Mouse (Mus musculus) lung, postnatal 0 days (tissue): Measurements from ENCODE around the gene Cdc25a. TPM values are rescaled to one million over a fixed set of nuclear protein-coding genes. Genes with fewer than 3 reads are reported as not detected.

Source experiments
- ATAC-seq: fragments of 200-750 bp; cut with Nextera tagmentation; 2 replicates; pipeline ENCODE4 v1.8.0; 2017; ENCODE audit warnings: moderate library complexity
- DNase-seq: peaks from one replicate; pipeline ENCODE4 v3.0.0-alpha.2; 2016; ENCODE audit warnings: low spot score
- H3K27ac ChIP-seq: fragments of 300-500 bp; sonication (generic); 2 replicates; pipeline ENCODE4 v1.5.1; 2014; ENCODE audit warnings: antibody characterized with exemption, mild to moderate bottlenecking, low read length, mixed read lengths
- H3K27me3 ChIP-seq: fragments of 300-500 bp; sonication (generic); replicated peaks from 2 replicates; pipeline ENCODE4 v1.6.1; 2014; ENCODE audit warnings: low read length, mixed read lengths; ENCODE audit not compliant: insufficient read depth
- H3K36me3 ChIP-seq: fragments of 300-500 bp; sonication (generic); 2 replicates; pipeline ENCODE4 v1.6.1; 2014; ENCODE audit warnings: low read length, mixed read lengths; ENCODE audit not compliant: insufficient read depth
- H3K4me1 ChIP-seq: fragments of 300-500 bp; sonication (generic); 2 replicates; pipeline ENCODE4 v1.6.1; 2014; ENCODE audit warnings: antibody characterized with exemption, low read depth, low read length, mixed read lengths; ENCODE audit not compliant: insufficient read depth
- H3K4me2 ChIP-seq: fragments of 300-500 bp; sonication (generic); replicated peaks from 2 replicates; pipeline ENCODE4 v1.6.1; 2014; ENCODE audit warnings: low read depth, mild to moderate bottlenecking, low read length, moderate library complexity, mixed read lengths
- H3K4me3 ChIP-seq: fragments of 300-500 bp; sonication (generic); 2 replicates; pipeline ENCODE4 v1.5.1; 2014; ENCODE audit warnings: low read depth, low read length
- H3K9ac ChIP-seq: fragments of 300-500 bp; sonication (generic); replicated peaks from 2 replicates; pipeline ENCODE4 v1.6.1; 2014; ENCODE audit warnings: low read depth, mild to moderate bottlenecking
- H3K9me3 ChIP-seq: fragments of 300-500 bp; sonication (generic); 2 replicates; pipeline ENCODE4 v1.6.1; 2016; ENCODE audit warnings: low read length, mixed read lengths
- CTCF ChIP-seq: IDR thresholded peaks from 2 replicates; pipeline ENCODE4 v1.5.1; 2016; ENCODE audit warnings: antibody characterized with exemption, mild to moderate bottlenecking
- EP300 ChIP-seq: IDR thresholded peaks from 2 replicates; pipeline ENCODE4 v1.6.1; 2016; ENCODE audit warnings: antibody characterized with exemption, mild to moderate bottlenecking, control low read depth
- WGBS: fragments of 180-500 bp; shearing (Covaris S2); extraction: QIAGEN DNeasy Blood & Tissue Kit; methylation state at CpG from one replicate; pipeline ENCODE4 v1.1.7; 2014; 5-methylcytosine and 5-hydroxymethylcytosine counted together
- polyA plus RNA-seq: library from polyadenylated mRNA; unstranded; fragments of >200 nt; fragmentation: Nextera tagmentation; extraction: Ambion mirVana; gene quantifications from 2 replicates; pipeline ENCODE4 v1.2.1, GENCODE M21; 2015

Cdc25a gene
- polyA plus RNA-seq, 1 experiment from 2014 or later, result 7.1 TPM

GRCm38 (mm10) chr9:109898027-109898426 lies 22.6 kb downstream of the Cdc25a start:
- H3K9ac ChIP-seq, result no peak overlapping the region
- no peak overlapping the region for H3K27ac ChIP-seq
- no peak overlapping the region for H3K4me2 ChIP-seq
- H3K9me3 ChIP-seq, result no peaks in the 10 kb centered on the region
- H3K27me3 ChIP-seq, result no peaks in the 10 kb centered on the region
- DNase-seq (peak; percentile 30), ATAC-seq (peak; percentile 9; the same call in 1 of the 2 replicates)
- H3K4me3 ChIP-seq, result no peak overlapping the region
- 35% methylated on average over 2 of the region's 2 CpGs for WGBS
- TF ChIP-seq EP300, result no peak
- no peak for TF ChIP-seq CTCF
- no peaks in the 10 kb centered on the region for H3K4me1 ChIP-seq
- no peaks in the 10 kb centered on the region for H3K36me3 ChIP-seq

GRCm38 (mm10) chr9:109899361-109899760 lies 24.0 kb downstream of the Cdc25a start:
- H3K4me3 ChIP-seq, result no peak overlapping the region
- H3K36me3 ChIP-seq, result no peaks in the 10 kb centered on the region
- no peak overlapping the region for H3K4me2 ChIP-seq
- no peak overlapping the region for H3K9ac ChIP-seq
- no peaks in the 10 kb centered on the region for H3K4me1 ChIP-seq
- no peaks in the 10 kb centered on the region for H3K27me3 ChIP-seq
- H3K27ac ChIP-seq, result peak overlapping the region; percentile 63
- TF ChIP-seq EP300, result no peak
- no peak for TF ChIP-seq CTCF
- DNase-seq (peak; percentile 41), ATAC-seq (peak; percentile 14; the same call in 1 of the 2 replicates)
- 29% methylated on average over 7 of the region's 15 CpGs for WGBS
- H3K9me3 ChIP-seq, result no peaks in the 10 kb centered on the region

GRCm38 (mm10) chr9:109899774-109900173 lies 24.4 kb downstream of the Cdc25a start:
- TF ChIP-seq EP300 (0 out of 2 replicates have a peak, but pooled peaks have one; percentile 23), CTCF (no peak)
- H3K27ac ChIP-seq, result peak overlapping the region; percentile 63
- no peak overlapping the region for H3K9ac ChIP-seq
- no peak overlapping the region for H3K4me3 ChIP-seq
- no peaks in the 10 kb centered on the region for H3K9me3 ChIP-seq
- no peaks in the 10 kb centered on the region for H3K27me3 ChIP-seq
- WGBS, result 39% methylated on average over 8 of the region's 8 CpGs
- no peaks in the 10 kb centered on the region for H3K36me3 ChIP-seq
- no peak overlapping the region for H3K4me2 ChIP-seq
- ATAC-seq, result peak; percentile 30
- DNase-seq, result peak; percentile 31
- H3K4me1 ChIP-seq, result no peaks in the 10 kb centered on the region

- DNase-seq (peak; percentile 12), ATAC-seq (peak; percentile 44; the same call in 1 of the 2 replicates)
- Histone ChIP-seq H3K27me3 (no peaks in the 10 kb centered on the region), H3K4me3 (no peak overlapping the region), H3K4me2 (no peak overlapping the region), H3K9me3 (no peaks in the 10 kb centered on the region), H3K36me3 (no peaks in the 10 kb centered on the region), H3K9ac (no peak overlapping the region), H3K27ac (no peak overlapping the region), H3K4me1 (no peaks in the 10 kb centered on the region)
- TF ChIP-seq EP300, result no peak
- no peak for TF ChIP-seq CTCF
- 62% methylated on average over 3 of the region's 3 CpGs for WGBS
These were observed 25.2 kb downstream of the Cdc25a start for GRCm38 (mm10) chr9:109900604-109901003.

- Histone ChIP-seq H3K27me3 (no peaks in the 10 kb centered on the region), H3K9me3 (no peaks in the 10 kb centered on the region), H3K4me1 (no peaks in the 10 kb centered on the region), H3K36me3 (no peaks in the 10 kb centered on the region), H3K4me3 (no peak overlapping the region), H3K27ac (no peak overlapping the region), H3K4me2 (no peak overlapping the region), H3K9ac (no peak overlapping the region)
- TF ChIP-seq EP300, result no peak
- TF ChIP-seq CTCF, result no peak
- no peak for ATAC-seq
- 57% methylated on average over 4 of the region's 4 CpGs for WGBS
- no peak for DNase-seq
These were observed 26.9 kb downstream of the Cdc25a start for GRCm38 (mm10) chr9:109902246-109902645.

GRCm38 (mm10) chr9:109902740-109903139 lies 27.4 kb downstream of the Cdc25a start:
- no peaks in the 10 kb centered on the region for H3K4me1 ChIP-seq
- H3K4me2 ChIP-seq, result no peak overlapping the region
- H3K9me3 ChIP-seq, result no peaks in the 10 kb centered on the region
- no peak for DNase-seq
- H3K27ac ChIP-seq, result no peak overlapping the region
- H3K9ac ChIP-seq, result no peak overlapping the region
- 52% methylated on average over 5 of the region's 5 CpGs for WGBS
- H3K36me3 ChIP-seq, result no peaks in the 10 kb centered on the region
- no peak for ATAC-seq
- TF ChIP-seq CTCF, result no peak
- no peak for TF ChIP-seq EP300
- H3K27me3 ChIP-seq, result no peaks in the 10 kb centered on the region
- no peak overlapping the region for H3K4me3 ChIP-seq

GRCm38 (mm10) chr9:109907300-109907699 lies 31.9 kb downstream of the Cdc25a start:
- Histone ChIP-seq H3K27me3 (no peaks in the 10 kb centered on the region), H3K4me1 (no peaks in the 10 kb centered on the region), H3K4me3 (no peak overlapping the region), H3K4me2 (no peak overlapping the region), H3K36me3 (no peaks in the 10 kb centered on the region), H3K9me3 (no peaks in the 10 kb centered on the region), H3K9ac (no peak overlapping the region), H3K27ac (no peak overlapping the region)
- ATAC-seq (peak; percentile 91), DNase-seq (peak; percentile 69)
- WGBS, result 35% methylated on average over 8 of the region's 8 CpGs
- peak; percentile 59 for TF ChIP-seq EP300
- TF ChIP-seq CTCF, result no peak
